Mouse (Mus musculus) ES-E14 (cell line): ENCODE measurements at regions not wholly inside any gene's neighbourhood (a gene's known extent, or its start where the extent isn't known, plus 50 kb on each side); places are given as distances from the start of the nearest gene placed in this dataset.

Experiments used
- DNase-seq: peaks from one replicate; pipeline ENCODE4 v3.0.0-alpha.2; 2013; ENCODE audit warnings: low read depth, low spot score
- H3K27ac ChIP-seq: 2 replicates; pipeline ENCODE4 v1.5.1; 2012; ENCODE audit warnings: low read depth, mild to moderate bottlenecking, low read length, moderate library complexity, mixed read lengths; ENCODE audit not compliant: poor library complexity, insufficient read depth, severe bottlenecking
- H3K36me3 ChIP-seq: 2 replicates; pipeline ENCODE4 v1.6.1; 2012; ENCODE audit warnings: mild to moderate bottlenecking, low read length, moderate library complexity, mixed read lengths; ENCODE audit not compliant: control insufficient read depth, poor library complexity, insufficient read depth, severe bottlenecking
- H3K4me1 ChIP-seq, 2 experiments: fragments of 150-350 bp in 1 of 2; sonication (generic) in 1 of 2; 2 replicates each; pipeline ENCODE4 v1.6.1; 2012; ENCODE audit warnings: low read length in 2 of 2, mild to moderate bottlenecking in 1 of 2, mixed read lengths in 1 of 2; ENCODE audit not compliant: control insufficient read depth in 2 of 2, insufficient read depth in 2 of 2, poor library complexity in 1 of 2
- H3K4me3 ChIP-seq, 2 experiments: fragments of 150-350 bp in 1 of 2; sonication (generic) in 1 of 2; 2 replicates each; pipeline ENCODE4 v1.5.1; 2012; ENCODE audit warnings: low read length in 2 of 2, low read depth in 1 of 2, mild to moderate bottlenecking in 1 of 2, mixed read lengths in 1 of 2; ENCODE audit not compliant: insufficient read depth in 1 of 2, poor library complexity in 1 of 2, severe bottlenecking in 1 of 2
- H3K9ac ChIP-seq: 2 replicates; pipeline ENCODE4 v1.6.1; 2012; ENCODE audit warnings: low read depth, mild to moderate bottlenecking, low read length, mixed read lengths; ENCODE audit not compliant: poor library complexity, insufficient read depth, severe bottlenecking
- H3K9me3 ChIP-seq: fragments of 150-350 bp; sonication (generic); 2 replicates; pipeline ENCODE4 v1.6.1; 2012; ENCODE audit warnings: low read depth, mild to moderate bottlenecking, low read length; ENCODE audit not compliant: control insufficient read depth, insufficient read depth
- CHD2 ChIP-seq: IDR thresholded peaks from 2 replicates; pipeline ENCODE4 v1.6.1; 2014; ENCODE audit warnings: mild to moderate bottlenecking, low read depth, low read length, inconsistent platforms
- HCFC1 ChIP-seq: IDR thresholded peaks from 2 replicates; pipeline ENCODE4 v1.6.1; 2012; ENCODE audit warnings: low read length, inconsistent platforms, borderline replicate concordance; ENCODE audit not compliant: insufficient read depth
- MAFK ChIP-seq: IDR thresholded peaks from 2 replicates; pipeline ENCODE4 v1.6.1; 2014; ENCODE audit warnings: mild to moderate bottlenecking, low read depth, low read length, inconsistent platforms; ENCODE audit not compliant: insufficient read depth
- ZC3H11A ChIP-seq: IDR thresholded peaks from 2 replicates; pipeline ENCODE4 v1.6.1; 2012; ENCODE audit warnings: low read depth, mild to moderate bottlenecking, inconsistent platforms, low read length, borderline replicate concordance
- ZNF384 ChIP-seq: IDR thresholded peaks from 2 replicates; pipeline ENCODE4 v1.6.1; 2012; ENCODE audit warnings: low read depth, low read length, inconsistent platforms
- in situ Hi-C, 2 experiments: fragments of 600-800 bp; cut with MboI; formaldehyde crosslinking; loops; one replicate each; pipeline ENCODE4 v1.15.1; 2025; ENCODE audit warnings: low sequenced_read_pairs in 2 of 2, inconsistent platforms in 1 of 2; ENCODE audit not compliant: unreplicated experiment in 2 of 2

- Histone ChIP-seq H3K4me1 (no peaks in the 10 kb centered on the region), H3K9ac (no peak overlapping the region), H3K4me3 (no peak overlapping the region), H3K27ac (no peak overlapping the region), H3K36me3 (no peaks in the 10 kb centered on the region), H3K9me3 (no peaks in the 10 kb centered on the region)
- DNase-seq, result no peak
- in situ Hi-C loops, result no loop called here
- no peak for TF ChIP-seq CHD2
Measured at GRCm38 (mm10) chr11:39917716-39918347, 777.2 kb downstream of the Mat2b start.

GRCm38 (mm10) chr11:39899644-39900225, 795.3 kb downstream of the Mat2b start:
- H3K9me3 ChIP-seq, result no peaks in the 10 kb centered on the region
- TF ChIP-seq ZNF384 (no peak), HCFC1 (no peak), ZC3H11A (no peak), CHD2 (no peak), MAFK (no peak)
- H3K4me3 ChIP-seq, result no peak overlapping the region
- H3K36me3 ChIP-seq, result no peaks in the 10 kb centered on the region
- no peak for DNase-seq
- no peaks in the 10 kb centered on the region for H3K4me1 ChIP-seq
- in situ Hi-C loops, result no loop called here
- H3K27ac ChIP-seq, result no peak overlapping the region
- H3K9ac ChIP-seq, result no peak overlapping the region

GRCm38 (mm10) chr11:39883305-39883704, 811.7 kb downstream of the Mat2b start:
- H3K9ac ChIP-seq, result no peak overlapping the region
- H3K4me3 ChIP-seq, result no peak overlapping the region
- in situ Hi-C loops, result no loop called here
- H3K27ac ChIP-seq, result no peak overlapping the region
- TF ChIP-seq ZC3H11A, result no peak
- TF ChIP-seq CHD2, result no peak
- no peak for TF ChIP-seq HCFC1
- TF ChIP-seq MAFK, result no peak
- no peak for TF ChIP-seq ZNF384
- H3K4me1 ChIP-seq, result no peaks in the 10 kb centered on the region
- no peak for DNase-seq
- H3K9me3 ChIP-seq, result no peaks in the 10 kb centered on the region
- H3K36me3 ChIP-seq, result no peaks in the 10 kb centered on the region

GRCm38 (mm10) chr11:39868451-39868979, 826.5 kb downstream of the Mat2b start:
- in situ Hi-C loops, result no loop called here
- H3K4me3 ChIP-seq, result no peak overlapping the region
- no peak overlapping the region for H3K27ac ChIP-seq
- DNase-seq, result no peak
- H3K9me3 ChIP-seq, result 0 out of 2 replicates have a peak, but pooled peaks cover 2% of the 10 kb centered on the region
- H3K4me1 ChIP-seq, result no peaks in the 10 kb centered on the region
- TF ChIP-seq ZC3H11A (no peak), MAFK (no peak), CHD2 (no peak), HCFC1 (no peak), ZNF384 (no peak)
- H3K36me3 ChIP-seq, result no peaks in the 10 kb centered on the region
- no peak overlapping the region for H3K9ac ChIP-seq
